Mouse (Mus musculus) hematopoietic stem cell, adult 5-6 weeks (primary cell): ENCODE measurements around the gene Spen. TPM values are rescaled to one million over a fixed set of nuclear protein-coding genes. Genes with fewer than 3 reads are reported as not detected.

ENCODE experiments used
- ATAC-seq, 2 experiments: fragments of 125-278 bp in 1 of 2; replicated peaks in 1 of 2; 2 replicates each; pipeline ENCODE4 v1.8.0; 2016 to 2017; ENCODE audit warnings: inconsistent platforms in 2 of 2, mild to moderate bottlenecking in 2 of 2, moderate number of reproducible peaks in 2 of 2, low read depth in 1 of 2, moderate TSS enrichment in 1 of 2; ENCODE audit not compliant: low FRiP score in 2 of 2, poor library complexity in 2 of 2, severe bottlenecking in 2 of 2, insufficient read depth in 1 of 2, low TSS enrichment in 1 of 2
- total RNA-seq: library from RNA; stranded (forward); fragments of 172-1452, 232-1000 nt; gene quantifications from 2 replicates; pipeline ENCODE4 v1.2.3, GENCODE M21; 2017

Gene Spen
- total RNA-seq, 1 experiment from 2014 or later = 26.7 TPM

DNA sequence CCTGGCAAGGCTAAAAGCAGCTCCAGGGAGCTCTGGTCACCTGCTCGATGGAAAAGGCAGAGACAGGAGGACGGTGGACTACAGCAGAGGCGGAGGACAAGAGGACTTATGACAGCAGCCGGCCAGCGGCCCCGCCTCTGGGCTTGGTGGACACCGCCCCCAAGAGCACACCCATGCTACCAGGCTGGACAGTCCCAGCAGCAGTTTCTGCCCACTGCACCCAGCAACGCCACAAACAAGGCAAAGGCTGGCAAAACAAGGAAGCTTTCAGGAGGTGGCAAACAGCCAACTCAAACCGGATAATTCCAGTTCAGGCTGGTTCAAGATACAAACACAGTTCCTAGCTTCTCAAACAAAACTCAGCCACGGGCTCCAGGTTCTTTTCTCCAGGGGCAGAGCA lies 32.0 kb downstream of the Spen start:
- ATAC-seq = peak; percentile 73 to 76

DNA sequence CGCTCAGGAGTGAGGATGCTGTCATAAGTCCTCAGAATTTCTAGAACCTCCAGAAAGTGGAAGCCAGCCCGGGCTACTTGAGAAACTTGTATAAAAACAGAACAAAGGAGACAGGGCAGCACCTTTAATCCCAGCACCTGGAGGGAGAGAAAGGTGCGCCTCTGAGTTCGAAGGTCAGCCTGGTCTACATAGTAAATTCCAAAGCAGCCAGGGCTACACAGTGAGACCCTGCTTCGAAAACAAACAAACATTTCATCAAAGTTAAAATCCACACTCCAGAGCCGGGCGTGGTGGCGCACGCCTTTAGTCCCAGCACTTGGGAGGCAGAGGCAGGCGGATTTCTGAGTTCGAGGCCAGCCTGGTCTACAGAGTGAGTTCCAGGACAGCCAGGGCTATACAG lies 32.6 kb downstream of the Spen start:
- ATAC-seq = no peak

DNA sequence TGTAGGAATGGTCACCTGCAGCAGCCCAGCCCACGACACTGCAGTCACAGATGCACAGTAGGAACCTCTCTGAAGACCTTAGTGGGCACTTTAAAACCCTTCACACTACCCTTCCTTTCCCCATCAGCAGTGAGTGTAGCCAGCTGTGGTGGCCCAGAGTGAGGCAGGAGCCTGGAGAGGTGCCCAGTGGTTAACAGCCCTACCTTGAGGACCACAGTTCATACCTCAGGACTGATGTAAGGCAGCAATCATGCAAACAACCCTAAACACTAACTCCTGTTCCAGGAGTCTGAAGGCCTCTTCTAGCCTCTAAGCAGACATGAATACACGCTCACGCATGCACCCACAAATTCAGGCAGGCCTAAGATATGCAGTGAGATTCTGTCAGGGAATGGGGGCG lies 33.9 kb downstream of the Spen start:
- ATAC-seq = no peak

DNA sequence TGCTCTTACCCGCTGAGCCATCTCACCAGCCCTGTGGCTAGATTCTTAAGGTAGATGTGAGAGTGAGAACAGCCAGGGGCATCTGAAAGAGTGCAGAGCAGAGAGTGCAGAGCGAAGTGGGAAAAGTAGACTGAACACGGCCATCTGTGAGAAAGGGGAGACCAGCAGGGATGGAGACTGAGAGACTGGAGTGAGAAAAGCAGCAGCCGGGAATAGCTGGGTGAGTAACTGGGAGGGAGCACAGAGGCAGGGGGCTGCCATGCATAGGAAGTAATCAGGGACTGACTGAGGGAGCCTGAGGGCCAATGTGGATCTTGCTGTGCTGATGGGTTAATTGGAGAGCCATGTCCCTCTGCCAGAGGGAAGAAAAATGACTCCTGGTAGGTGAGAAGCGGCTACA lies 35.7 kb downstream of the Spen start:
- no peak for ATAC-seq

DNA sequence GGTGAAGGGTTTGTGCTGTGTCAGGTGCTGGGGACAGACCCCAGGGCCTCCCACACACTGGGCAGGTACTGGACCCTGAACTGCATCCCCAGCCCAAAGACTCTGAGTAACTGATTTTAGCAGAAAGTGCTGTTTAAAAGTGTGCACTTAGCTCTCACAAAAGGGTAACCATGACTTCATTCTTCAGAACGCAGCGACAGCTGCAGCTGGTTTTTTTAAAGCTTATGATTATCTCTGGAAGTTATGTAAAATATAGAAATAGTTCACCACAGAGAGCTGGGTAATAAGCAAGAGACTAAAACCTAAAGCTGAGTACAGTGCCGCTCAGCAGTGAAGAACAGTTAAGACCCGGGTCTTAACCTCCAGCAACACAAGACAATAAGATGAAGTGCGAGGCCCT lies 37.3 kb downstream of the Spen start:
- ATAC-seq = no peak

DNA sequence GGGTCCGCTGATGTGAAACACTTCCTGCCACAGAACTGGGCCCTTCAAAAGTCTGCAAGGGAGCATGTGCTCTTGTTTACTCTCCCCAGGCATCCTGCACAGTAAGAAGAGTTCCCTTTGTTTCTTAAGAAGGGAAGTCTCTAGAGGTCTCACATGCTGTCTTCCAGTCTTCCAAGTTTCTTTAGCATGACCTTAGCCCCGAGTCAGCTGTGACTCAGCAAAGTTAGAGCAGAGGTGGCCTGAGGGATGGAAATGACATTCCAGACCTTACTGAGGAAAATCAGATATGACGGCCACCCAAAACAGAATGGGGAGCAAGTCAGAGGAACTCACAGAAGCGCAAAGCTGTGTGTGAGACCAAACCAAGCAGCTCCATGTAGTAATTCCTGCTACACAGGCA lies 37.8 kb downstream of the Spen start:
- ATAC-seq = peak in 1 of 2 experiments; percentile 15; a peak in 2 of 4 replicates

DNA sequence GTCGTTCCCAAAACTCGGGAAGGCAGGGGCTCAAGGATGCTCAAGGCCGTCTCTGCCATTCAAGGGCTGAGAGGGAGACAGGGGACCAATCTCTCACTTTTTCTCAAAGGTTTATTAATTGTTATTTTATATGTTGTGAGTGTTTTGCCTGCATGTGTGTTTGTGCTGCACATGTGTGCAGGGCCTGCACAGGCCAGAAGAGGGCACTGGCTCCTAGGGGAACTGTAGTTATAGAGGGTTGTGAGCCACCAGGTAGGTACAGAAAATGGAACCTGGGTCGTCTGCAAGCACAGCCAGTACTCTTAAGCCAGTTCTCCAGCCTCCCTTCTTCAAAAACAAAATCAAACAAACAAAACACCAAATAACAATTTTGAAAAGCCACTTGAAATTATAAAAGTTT lies 49.7 kb downstream of the Spen start:
- ATAC-seq = no peak

DNA sequence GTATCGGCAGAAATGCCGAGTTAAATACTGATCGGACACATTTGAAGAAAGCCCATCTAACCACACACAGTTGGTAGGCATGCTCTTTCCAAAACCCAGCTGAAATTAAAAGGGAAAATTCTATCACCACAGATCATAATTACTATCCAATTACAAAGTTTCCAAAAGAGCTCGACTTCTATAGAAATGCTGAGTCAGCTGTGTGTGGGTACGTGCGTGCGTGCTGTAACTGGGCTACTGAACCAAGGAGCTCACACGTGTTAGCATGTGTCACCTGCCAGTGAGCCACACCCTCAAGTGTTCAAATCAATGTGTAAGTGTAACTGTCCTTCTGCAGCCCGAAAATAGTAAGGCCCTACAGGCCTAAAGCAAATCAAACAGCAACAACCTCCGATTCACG lies 50.8 kb downstream of the Spen start:
- ATAC-seq = no peak

DNA sequence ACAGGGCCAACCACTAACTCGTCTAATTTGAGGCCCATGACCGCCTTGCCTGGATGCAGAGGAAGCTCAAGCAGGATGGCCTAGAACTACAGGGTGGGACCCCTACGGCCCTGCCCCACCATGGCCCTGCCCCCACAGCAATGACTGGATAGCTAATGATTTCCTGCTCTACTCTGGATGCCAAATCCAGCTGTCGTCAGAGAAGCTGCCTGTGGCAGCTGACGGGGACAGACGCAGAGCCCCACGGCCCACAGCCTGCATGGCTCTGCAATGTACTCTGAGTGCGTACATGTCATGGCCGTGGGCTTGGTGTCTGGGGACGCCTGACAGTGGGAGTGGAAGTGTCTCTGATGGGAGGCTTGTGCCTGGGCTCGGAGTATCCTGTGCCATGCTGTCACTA lies 54.3 kb downstream of the Spen start:
- ATAC-seq = no peak

DNA sequence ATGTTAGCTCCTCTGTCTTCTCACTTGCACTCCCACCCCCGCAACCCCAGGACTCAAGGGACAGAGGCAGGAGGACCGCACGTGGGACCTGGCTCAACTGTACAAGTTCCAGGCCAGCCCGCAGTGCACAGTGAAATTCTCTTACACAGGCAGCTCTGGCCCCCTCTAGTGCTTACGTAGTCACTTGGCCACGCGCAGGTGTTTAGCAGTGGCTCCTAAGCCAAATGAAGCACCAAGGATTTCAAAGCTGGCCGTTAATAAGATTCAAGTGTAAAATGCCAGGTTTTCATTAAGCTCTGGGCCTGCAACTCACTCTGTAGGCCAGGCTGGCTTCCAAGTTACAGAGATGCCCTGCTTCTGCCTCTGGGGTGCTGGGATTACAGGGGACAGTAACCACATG lies 59.0 kb downstream of the Spen start:
- no peak for ATAC-seq

DNA sequence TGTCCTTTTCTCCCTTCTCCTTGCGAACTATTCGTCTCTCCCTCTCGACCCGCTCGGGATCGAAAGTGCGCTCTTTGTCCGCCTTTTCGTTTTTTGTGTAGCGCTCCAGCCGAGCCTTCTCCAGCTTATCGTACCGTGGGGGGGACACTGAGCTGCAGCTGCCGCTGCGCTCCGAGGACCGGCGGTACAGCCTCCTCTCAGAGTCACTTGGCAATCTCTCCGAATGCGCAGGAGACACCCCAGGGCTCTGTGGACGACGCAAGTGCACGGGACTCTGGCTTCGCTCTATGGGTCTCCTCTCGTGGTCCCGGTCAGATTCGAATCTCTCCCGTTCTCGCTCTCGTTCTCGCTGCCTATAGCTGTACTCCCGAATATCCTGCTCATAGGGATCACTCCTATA lies 59.6 kb downstream of the Spen start:
- ATAC-seq = no peak

DNA sequence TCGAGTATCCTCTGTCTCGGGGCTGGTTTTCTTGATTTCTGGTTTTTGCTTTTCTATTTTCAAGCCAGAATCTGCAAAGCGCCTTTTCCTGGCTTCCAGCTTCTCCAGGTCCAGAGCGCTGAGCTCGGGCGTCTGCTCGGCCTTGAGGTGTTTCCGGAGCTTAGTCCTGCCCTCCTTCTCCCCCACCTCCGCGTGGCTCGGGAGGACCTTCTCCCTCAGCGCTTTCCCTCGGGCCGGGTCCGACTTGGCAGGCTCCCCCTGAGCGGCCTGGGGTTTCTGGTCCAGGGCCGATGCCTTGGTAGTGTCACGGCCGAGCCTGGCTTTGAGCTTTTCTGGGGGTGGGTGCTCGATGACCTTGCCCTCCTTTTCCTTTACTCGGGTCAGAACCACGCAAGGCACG lies 60.2 kb downstream of the Spen start:
- no peak for ATAC-seq

DNA sequence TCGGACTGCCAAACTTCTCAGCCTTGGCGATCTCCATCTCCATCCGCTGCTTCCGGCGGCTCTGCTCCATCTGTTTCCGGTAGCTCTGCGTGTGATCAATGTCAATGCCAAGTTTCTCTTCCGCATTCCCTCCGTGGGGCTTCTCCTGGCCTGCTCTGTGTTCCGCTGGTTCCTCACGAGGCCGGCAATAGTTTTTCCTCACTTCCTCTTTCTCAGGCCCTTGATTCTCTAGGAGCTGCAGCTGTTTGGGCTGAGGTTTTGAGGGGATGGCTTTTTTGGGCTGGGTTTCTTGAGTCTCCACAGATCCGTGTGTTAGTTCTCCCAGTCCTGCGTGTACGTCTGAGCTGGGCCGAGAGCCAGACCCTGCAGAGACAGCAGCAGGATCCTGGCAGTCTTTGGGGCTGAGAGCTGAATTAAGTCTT lies 60.7 kb downstream of the Spen start:
- peak; percentile 93 to 96 for ATAC-seq

DNA sequence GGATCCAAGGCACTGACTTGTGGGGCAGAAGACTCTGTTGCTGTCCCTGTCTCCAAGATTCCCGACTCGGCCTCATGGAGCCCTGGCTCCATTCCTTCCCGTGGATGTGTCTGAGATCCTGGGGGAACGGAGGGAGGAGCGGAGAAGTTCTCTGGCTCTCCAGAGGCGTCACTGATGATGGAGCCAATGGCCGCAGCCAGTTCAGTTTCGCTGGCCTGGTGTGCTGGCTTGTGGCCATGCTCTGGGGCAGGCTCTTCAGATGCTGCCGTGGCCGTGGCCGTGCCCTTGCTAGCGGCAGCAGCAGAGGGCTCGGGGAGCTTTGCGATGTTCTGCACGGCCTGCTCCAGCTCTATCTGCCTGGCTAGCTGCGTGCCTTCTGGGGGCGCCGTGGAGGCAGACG lies 64.0 kb downstream of the Spen start:
- no peak for ATAC-seq

DNA sequence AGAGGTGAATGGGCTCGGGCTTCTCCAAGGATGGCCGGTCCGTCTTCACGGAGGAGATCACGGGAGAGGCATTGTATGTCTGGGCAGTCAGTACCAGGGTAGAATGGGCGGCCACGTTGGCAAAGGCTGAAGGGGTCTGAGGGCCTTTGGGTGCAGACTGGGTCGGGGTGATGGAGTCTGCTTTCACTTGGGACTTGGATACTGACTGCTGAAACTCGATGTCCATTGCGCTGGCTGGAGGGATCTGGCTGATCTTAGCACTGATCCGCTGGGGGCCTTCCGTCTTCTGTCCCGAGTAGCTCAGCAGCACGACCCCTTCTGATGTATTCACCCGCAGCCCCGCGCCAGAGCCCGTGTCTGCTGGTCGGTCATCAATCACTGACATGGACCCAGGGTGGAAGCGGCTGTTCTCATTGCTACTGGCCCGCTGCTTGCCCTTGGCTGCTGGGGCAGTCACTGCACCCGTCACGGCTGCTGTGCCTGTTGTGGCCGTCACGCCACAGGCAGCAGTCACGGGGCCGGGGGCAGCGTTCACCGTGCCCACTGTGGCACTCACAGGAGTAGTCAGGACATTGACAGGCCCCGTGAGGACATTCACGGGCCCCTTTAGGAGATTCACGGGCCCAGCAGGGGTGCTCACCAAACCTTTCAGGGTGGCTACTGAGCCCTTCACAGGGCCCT lies 65.6 kb downstream of the Spen start:
- no peak for ATAC-seq

DNA sequence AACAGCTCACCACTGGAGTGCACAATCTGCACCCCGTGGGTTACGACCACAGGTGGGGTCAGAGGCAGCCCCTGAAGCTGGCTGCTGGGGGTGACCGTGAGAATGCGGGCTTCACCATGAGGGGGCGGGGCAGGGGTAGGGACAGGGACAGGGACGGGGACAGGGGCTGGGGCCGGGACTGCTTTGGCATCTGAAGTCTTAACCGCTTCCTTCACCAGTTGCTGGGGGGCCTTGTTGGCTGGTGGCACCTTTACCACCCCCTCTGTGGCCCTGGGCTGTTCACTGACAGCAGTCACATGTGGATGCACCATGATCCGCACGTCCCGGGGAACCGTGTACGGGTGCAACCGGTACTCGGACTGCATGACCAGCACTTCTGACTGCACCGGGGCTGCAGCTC lies 66.9 kb downstream of the Spen start:
- no peak for ATAC-seq

DNA sequence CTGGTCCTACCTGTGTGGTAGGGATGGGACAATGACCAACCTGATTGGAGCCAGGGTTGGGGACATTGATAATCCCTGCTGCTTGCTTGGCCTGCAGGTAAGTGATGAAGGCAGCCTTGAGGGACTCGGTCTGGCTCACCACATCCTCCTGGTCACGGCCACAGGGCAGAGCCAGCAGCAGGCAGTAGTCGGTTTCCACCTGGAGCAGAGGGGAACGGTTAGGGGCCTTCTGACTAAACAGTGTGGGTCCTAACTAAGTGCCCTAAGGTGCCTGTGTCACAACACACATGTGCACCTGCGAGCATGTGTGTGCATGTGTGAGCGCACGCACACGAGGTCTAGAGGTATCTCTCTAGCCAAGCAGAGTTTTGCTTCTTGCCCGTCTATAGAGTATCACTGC lies 69.1 kb downstream of the Spen start:
- no peak for ATAC-seq

DNA sequence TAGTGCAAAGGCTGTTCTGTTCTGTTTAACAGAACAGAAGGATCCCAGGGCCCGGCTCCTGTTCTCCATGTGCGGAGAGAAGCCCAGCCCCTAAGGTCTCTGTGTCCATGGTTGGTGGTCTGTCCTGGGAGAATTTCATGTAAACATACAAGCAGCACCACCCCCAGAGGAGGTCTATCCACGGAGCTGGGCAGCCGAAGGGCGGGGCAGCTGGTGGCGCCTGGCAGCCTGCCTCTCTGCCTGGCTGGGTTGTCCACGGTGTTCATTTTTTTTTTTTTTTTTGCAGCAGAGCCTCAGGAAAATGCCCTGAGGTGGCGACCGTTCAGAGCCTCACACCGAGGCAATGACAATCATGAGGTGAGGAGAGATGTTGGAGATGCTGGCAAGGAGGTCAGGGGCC lies 69.8 kb downstream of the Spen start:
- ATAC-seq = no peak

DNA sequence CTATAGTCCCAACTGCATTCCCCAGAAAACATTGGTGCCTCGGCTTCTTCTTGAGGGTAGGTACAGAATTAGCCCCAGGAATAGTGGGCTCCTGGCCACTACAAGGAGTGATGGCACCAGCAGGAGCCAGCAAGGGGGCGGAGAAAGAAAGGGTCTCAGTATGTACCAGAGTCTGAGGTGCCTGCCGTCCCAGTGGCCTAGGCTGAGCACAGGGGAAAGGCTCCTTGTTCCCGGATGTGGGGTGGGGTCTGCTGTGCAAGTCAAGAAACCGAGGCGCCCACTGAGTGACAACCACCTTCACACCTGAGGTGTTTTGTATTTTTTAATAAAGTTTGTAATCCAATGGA lies 70.8 kb downstream of the Spen start:
- no peak for ATAC-seq
